Mouse (Mus musculus) fat pad, adult 2 months (tissue): Measurements from ENCODE around the gene Ehd4.

ENCODE experiments used
- DNase-seq: peaks from one replicate; pipeline ENCODE4 v3.0.0-alpha.2; 2011; ENCODE audit warnings: low read depth, low spot score; ENCODE audit errors: extremely low read depth

Gene Ehd4

DNA sequence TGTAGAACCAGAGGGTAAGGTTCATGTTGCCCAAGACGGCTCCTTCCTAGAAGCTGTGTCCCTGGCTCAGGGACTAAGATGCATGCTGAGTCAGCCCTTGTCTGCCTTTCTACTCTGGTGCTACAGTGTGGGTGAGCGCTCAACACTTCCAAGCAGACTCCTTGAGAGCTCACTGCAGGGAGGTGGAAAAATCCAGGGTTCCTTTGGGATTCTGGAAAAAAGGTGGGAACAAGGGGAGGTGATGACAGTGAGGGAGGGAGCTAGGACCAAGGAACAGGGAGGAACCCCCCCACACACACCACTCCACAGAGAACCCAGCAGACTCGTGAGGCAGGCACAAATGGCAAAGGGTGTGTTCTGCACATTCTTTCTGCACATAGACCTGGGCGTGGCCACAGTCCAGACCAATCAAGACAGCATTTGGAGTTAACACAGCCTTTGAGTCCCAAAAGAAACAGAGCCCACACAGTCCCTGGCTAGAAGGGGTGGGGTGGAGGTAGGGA lies 110.3 kb downstream of the Ehd4 start:
- no peak for DNase-seq

DNA sequence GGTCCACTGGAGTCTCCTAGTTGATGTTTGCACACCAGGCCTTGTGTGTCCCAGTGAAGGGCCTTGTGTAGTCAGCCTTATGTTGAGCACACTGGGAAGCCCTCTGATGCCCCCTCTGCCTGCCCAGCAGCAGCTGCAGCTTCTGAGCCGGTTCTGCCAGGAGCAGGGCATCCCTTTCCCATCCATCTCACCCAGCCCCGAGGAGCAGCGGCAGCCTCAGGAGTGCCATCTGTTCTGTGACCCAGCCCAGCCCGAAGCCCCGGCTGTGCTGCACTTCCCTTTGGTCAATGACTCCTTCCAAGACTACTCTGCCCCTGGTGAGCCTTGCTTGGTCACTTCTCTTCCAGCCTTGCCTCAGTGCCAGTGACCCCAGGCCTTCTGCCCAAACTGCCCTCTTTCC lies 113.4 kb downstream of the Ehd4 start:
- DNase-seq = no peak
